Mouse (Mus musculus): Measurements from ENCODE around the gene Mpig6b. TPM values are rescaled to one million over a fixed set of nuclear protein-coding genes. Genes with fewer than 3 reads are reported as not detected.
A peak's percentile ranks its signal among the peaks of the same experiment; 100 is the strongest.

Mpig6b gene
- total RNA-seq, 2 experiments from 2014 or later: not detected

- DNase-seq (ENCODE audit: extremely low spot score in 1 of 2, low spot score in 1 of 2): peak; percentile 86 to 94
Observed at GRCm38 (mm10) chr17:35088825-35089644, 23.1 kb upstream of the Mpig6b start, which contains the start of gene Abhd16a. Abhd16a (plus strand) TSS chr17:35089263.

DNA sequence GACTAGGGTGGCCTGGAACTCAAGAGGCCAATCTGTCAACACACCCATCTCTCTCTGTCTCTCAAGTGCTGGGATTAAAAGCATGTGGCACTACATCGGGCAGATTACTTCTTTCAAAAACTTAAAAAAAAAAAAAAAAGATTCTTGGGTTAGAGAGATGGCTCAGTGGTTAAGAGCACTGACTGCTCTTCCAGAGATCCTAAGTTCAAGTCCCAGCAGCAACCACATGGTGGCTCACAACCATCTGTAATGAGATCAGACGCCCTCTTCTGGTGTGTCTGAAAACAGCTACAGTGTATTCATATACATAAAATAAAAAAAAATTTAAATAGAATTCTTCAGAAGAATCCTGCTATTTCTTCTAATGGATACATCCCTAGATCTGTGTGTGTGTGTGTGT lies 22.2 kb upstream of the Mpig6b start:
- DNase-seq (ENCODE audit: extremely low spot score in 1 of 2, low spot score in 1 of 2): no peak

- no peak for DNase-seq (ENCODE audit: extremely low spot score in 1 of 2, low spot score in 1 of 2)
Observed at GRCm38 (mm10) chr17:35085208-35085865, 19.4 kb upstream of the Mpig6b start, which contains the start of gene Ly6g6f. Ly6g6f (minus strand) TSS chr17:35085610.

DNA sequence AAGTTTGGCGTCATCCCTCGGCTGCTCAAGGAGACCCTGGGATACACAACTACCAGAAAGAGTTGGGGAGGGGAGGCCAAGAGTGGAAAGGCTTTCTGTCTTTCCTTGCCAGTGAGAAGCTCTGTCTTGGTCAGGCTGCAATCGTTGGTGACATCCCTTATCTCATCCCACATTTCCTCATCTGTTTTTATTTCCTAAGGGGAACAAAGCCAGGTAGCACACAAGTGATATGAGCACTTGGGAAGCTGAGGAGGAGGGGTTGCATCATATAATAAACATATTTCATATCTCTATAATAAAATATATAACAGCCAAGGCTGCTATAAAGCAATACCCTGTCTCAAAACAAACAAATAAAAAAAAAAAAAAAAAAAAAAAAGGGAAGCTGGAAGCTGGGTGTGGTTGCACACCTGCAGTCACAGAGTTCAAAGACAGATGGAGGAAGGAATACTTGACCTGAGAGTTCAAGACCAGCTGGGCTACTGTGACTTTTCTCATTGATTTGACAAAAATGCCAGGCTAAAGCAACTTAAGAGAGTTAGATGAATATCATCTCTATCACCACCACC lies 18.0 kb upstream of the Mpig6b start:
- no peak for DNase-seq (ENCODE audit: extremely low spot score in 1 of 2, low spot score in 1 of 2)

GRCm38 (mm10) chr17:35082841-35083576 lies 17.0 kb upstream of the Mpig6b start:
- no peak for DNase-seq (ENCODE audit: extremely low spot score in 1 of 2, low spot score in 1 of 2)

DNA sequence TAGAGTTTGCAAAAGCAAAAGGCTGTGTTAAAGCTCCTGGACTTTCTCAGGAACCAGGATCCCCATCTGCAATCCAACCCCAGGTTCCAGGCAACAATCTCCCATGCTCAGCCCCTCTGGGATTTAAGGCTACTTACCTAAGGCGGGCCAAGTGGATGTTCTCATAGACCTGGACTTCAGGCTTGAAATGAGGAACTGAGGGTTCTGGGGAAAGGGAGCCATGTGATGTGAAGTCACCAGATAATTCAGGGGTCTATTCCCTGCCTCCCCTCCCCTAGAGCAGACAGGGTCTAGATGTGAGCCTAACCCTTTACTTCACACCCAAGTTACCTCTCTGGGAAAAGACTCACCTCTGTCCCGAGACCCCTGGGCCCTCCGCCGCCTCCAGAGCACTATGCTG lies 14.7 kb upstream of the Mpig6b start:
- DNase-seq (ENCODE audit: extremely low spot score in 1 of 2, low spot score in 1 of 2): no peak

DNA sequence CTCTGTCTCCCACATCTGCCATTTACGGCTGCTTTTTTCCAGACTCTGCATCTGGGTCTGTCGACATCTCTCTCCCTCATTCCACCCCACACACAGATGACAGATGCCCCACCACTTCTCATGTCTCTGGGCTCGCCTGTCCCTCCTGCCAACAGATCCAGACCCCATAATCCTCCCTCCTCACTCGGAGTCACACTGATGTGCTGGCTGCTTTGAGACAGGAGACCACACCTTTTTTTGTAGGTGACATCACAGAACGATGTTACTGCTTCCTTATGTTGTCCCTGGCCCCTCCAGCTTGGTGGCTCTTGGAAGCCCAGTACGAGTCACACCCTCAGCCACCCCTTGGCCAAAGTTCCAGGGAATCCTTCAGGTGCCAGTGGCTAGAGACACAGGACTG lies 14.3 kb upstream of the Mpig6b start:
- DNase-seq (ENCODE audit: extremely low spot score in 1 of 2, low spot score in 1 of 2): no peak

DNA sequence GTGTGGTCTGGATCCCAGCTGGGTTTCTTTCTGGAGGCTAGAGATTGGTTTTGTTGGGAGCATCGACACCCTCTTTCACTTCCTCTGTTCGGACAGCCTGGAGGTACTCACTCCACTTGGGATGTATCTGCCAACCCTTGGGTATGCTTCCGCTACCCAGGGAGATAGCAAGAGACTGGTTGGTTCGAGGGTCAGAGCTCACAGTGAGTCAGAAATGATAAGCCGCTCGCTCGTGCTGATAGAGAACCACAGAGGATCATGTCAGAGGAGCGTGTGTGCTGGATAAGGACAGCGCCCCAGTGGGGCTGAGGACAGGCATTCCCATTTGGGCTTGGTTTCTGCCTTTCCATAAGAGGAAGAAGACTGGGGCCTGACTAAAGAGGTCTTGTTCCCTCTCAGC lies 13.8 kb upstream of the Mpig6b start:
- no peak for DNase-seq (ENCODE audit: extremely low spot score in 1 of 2, low spot score in 1 of 2)

GRCm38 (mm10) chr17:35077786-35078233 lies 11.8 kb upstream of the Mpig6b start, which contains the start of gene Ly6g6d:
Ly6g6d (minus strand) TSS chr17:35078065.
- no peak for DNase-seq (ENCODE audit: extremely low spot score in 1 of 2, low spot score in 1 of 2)

DNA sequence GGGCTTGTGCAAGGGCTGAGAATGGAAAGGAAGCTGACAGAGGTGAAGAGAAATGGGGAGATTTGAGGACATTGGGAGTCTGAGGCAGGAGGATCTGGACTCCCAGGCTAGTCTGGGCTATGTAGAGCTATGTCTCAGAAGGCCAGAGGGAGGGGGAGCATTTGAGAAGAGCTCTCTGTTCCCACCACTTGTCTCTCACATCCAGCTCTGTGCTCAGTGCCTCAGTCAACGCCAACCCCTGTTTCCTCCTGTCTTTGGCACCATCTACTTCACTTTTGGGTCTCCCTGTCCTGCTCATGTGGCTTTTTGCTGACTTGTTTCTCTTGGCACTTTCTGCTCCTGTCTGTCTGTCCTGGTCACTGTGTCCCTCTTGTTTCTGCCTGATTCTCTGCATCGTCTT lies 11.3 kb upstream of the Mpig6b start:
- DNase-seq (ENCODE audit: extremely low spot score in 1 of 2, low spot score in 1 of 2): no peak

DNA sequence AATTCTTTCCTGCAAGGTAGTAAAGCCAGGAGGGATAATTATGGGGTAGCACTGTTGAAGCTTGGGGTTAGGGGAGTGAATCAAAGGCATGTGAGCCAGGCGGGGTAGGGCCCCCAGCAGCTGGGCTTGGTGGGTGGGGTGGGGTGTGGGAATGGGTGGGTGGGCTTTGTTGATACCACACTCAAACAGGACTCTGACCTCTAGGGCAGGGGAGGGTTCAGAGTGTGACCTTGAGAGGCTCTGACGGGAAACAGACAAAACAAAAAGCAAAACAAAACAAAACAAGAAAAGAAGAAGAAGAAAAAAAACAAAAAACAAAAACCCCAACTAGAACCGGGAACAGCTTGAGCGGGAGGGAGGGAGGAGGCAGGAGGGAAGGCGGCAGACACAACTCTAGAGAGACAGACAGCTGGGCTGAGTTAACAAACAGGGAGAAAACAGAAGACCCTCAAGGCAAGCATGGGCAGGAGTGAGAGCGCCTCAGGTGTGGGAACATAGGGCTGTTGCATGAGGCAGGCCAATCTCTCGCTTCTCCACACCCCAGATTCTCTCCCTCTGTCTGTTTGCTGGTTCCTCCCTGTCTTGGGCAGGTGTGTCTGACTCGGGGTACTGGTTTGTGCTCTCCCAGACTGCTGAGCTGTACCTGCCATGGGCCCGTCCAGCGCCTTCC lies 10.7 kb upstream of the Mpig6b start, which contains the start of gene Ly6g6e:
Ly6g6e (plus strand) TSS at position 396 of the 670 bp plus-strand sequence.
- DNase-seq (ENCODE audit: extremely low spot score in 1 of 2, low spot score in 1 of 2): no peak

- no peak for DNase-seq (ENCODE audit: extremely low spot score in 1 of 2, low spot score in 1 of 2)
Observed at GRCm38 (mm10) chr17:35074097-35074496, 8.1 kb upstream of the Mpig6b start.

- DNase-seq (ENCODE audit: extremely low spot score in 1 of 2, low spot score in 1 of 2): no peak
Observed at GRCm38 (mm10) chr17:35071454-35071853, 5.5 kb upstream of the Mpig6b start.

DNA sequence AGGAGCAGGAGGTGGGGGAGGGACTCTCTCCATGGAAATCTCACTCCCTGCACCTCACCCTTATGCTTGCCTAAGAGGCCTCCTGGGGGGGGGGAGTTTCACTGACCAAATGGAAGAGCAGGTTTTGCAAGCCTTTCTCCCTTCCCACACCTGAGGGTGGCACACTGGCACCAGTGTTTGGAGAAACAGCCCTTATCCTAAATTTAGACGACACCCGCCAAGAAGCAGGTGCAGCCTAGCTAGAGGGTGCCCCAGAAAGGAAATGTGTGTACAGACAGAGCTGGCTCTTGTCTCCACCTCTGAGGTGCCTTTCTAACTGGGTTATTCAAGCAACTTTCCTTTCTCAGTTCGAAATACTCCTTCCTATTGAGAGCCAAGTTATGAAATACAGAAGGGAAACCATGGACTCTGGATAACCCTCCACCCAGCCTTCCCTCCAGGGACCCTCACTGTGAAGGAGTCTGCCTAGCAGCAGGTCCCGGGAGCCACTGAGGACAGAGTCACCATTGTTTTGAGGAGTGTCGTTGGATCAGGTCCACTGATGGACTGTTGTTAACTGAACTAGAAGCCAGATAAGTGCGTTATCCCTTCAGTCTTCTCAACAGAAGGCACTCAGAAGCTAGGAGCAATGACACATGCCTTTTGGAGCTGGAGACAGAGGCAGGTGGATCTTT lies 4.7 kb upstream of the Mpig6b start:
- no peak for DNase-seq (ENCODE audit: extremely low spot score in 1 of 2, low spot score in 1 of 2)

DNA sequence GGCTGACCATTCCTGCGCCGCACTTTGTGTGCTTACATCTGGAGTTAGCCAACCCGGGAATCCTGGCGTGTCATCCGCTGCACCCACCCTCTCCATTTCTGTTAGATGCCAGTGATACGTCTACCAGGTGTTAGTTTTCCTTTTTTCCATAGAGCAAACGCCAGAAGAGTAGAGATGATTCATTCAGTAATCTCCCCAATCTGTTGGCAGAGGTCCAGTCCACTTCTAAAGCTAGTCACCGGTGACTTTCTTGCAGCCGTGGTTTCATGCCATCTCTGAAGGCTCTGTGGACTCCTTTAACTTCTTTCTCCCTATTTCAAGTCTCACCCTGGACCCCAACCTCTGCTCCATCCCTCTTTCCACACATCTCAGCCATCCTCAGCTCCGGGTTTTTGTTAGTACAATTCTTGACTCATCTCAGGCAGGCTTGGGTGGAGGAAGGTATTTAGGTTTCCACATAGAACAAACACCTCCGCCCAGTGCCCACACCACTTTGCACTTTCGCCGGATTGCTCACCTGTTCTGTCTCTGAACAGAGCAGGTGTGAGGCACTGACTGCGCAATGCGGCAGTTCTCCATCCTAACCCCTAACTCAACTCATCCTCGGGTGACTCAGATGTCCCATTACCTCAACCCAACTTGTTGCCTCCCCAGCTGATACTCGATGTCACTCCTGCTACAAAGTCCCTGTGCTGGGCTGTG lies 2.4 kb upstream of the Mpig6b start:
- no peak for DNase-seq (ENCODE audit: extremely low spot score in 1 of 2, low spot score in 1 of 2)

DNA sequence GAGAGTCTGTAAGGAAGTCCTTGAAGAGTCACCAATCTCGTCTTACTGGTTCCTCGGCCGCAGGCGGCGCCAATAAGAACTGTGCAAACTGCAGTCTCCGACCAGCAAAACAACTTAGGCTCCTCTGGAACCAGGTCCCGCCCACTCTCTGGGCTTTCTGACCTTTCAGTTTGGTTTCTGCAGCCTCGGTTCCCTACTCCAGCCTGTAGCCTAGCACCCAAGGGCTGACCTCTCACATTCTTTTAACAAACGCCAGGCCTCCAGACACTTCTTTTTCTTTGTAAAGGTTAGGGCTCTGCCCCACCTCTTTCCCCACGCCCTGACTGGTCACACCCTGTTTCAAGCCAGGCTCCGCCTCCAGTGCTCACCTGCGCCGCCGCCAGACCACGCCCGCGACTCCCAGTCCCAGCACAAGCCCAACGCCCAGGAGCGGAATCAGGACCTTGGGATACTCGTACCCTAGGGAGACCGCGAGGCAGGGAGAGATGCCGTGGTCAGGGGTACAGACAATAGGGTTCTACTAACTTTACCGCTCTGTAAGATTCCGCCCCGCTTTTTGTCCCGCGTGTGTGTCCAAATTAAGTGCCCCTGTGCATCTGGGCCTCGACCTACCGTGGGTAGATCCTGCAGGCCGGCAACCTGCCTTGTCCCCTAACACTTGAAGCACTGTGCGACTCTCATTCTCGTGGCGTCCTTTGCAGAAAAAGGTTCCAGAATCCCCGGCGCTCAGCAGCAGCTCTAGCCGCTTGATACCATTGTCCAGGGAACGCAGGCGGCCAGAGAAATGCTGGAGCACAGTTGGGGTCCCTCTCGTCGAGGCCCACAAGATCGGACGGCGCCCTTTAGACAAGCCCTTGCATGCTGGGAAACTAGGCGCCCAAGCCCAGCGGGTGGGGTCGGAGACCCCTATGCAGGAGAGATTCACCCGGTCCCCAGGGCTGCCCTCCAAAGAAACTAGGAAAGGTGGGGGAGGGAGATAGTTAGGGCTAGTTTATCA lies 735 bp downstream of the Mpig6b start, which contains the start of gene Ly6g6c:
Ly6g6c (plus strand) TSS at position 438 of the 997 bp plus-strand sequence.
- DNase-seq (ENCODE audit: extremely low spot score in 1 of 2, low spot score in 1 of 2): no peak

GRCm38 (mm10) chr17:35064378-35064877 lies 1.6 kb downstream of the Mpig6b start:
- no peak for DNase-seq (ENCODE audit: extremely low spot score in 1 of 2, low spot score in 1 of 2)

Data from layer of hippocampus, postnatal 25 days (tissue).